In the genomic region with DNA sequence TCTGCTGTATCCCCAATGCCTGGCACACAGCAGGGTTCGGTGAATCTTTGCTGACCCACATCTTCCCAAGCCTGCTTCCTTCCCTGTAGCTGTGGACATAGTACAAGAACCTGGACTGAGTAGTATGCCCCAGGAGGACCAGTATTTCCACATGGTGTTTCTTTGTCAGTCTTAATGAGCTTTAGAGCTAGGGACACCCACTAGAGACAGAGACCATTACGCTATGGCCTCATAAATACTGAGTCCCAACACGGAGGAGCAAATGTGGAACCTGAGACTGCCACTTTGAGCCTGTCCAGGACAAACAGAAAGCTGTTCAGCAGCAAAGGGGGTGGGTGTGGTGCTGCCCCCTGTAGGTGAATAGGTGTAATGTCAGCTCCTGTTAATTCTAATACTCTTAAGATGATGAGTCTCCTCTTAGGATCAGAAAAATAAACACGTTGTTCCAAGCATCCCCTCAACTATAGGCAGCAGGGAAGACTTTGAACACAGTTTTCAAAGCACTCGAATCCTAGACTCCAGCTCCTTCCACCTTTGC, we compare ENCODE assay signal across 7 mouse cellular contexts. TPM values are rescaled to one million over a fixed set of nuclear protein-coding genes. Genes with fewer than 3 reads are reported as not detected.
DNase-seq lines count a peak whose midpoint lies in the region; ATAC-seq and TF ChIP-seq lines count a peak whose summit lies in the region.

No protein-coding gene starts in this region.

- H3K9me3 ChIP-seq in intestine, postnatal 0 days (ENCODE audit: control insufficient read depth), result no peaks in the 10 kb centered on the region
- H3K9me3 ChIP-seq in intestine, embryonic 15.5 days, result no peaks in the 10 kb centered on the region

- no peak overlapping the region for H3K4me2 ChIP-seq in intestine, postnatal 0 days (replicated peaks; ENCODE audit: low read depth)
- no peak overlapping the region for H3K4me2 ChIP-seq in intestine, embryonic 15.5 days (replicated peaks)

- no peaks in the 10 kb centered on the region for H3K36me3 ChIP-seq in intestine, postnatal 0 days (ENCODE audit: control insufficient read depth, insufficient read depth)
- H3K36me3 ChIP-seq in intestine, embryonic 15.5 days, result no peaks in the 10 kb centered on the region

- no peak overlapping the region for H3K9ac ChIP-seq in intestine, postnatal 0 days (ENCODE audit: low read depth, low read length)
- no peak overlapping the region for H3K9ac ChIP-seq in intestine, embryonic 15.5 days

- no peak for ATAC-seq in intestine, postnatal 0 days
- ATAC-seq in intestine, embryonic 15.5 days, result no peak
- ATAC-seq in activated CD4-positive, CD25-positive, alpha-beta regulatory T cell, adult 4 months, result no peak

- peak; percentile 82 for TF ChIP-seq CTCF in intestine, postnatal 0 days (IDR thresholded peaks at IDR 0.05; ENCODE audit: low read depth)

- no peaks in the 10 kb centered on the region for H3K4me1 ChIP-seq in intestine, postnatal 0 days (replicated peaks; ENCODE audit: control insufficient read depth, insufficient read depth, low read length)
- no peaks in the 10 kb centered on the region for H3K4me1 ChIP-seq in intestine, embryonic 15.5 days (replicated peaks)

- DNase-seq in CD4-positive helper T cell, adult 2 months (ENCODE audit: low read depth, low spot score), result peak; percentile 6
- DNase-seq in T-cell, adult 2 months (ENCODE audit: low spot score), result peak; percentile 18
- DNase-seq in lung, postnatal 25 days (ENCODE audit: low spot score), result peak; percentile 10
- DNase-seq in layer of hippocampus, adult 11-12 months (ENCODE audit: low spot score), result no peak

- 45% methylated on average over 5 of the region's 5 CpGs for whole genome bisulfite sequencing in intestine, postnatal 0 days
- 41% methylated on average over 5 of the region's 5 CpGs for WGBS in intestine, embryonic 15.5 days

- H3K27ac ChIP-seq in intestine, postnatal 0 days (ENCODE audit: low read depth, low read length), result no peak overlapping the region
- no peak overlapping the region for H3K27ac ChIP-seq in intestine, embryonic 15.5 days

- H3K4me3 ChIP-seq in intestine, postnatal 0 days (ENCODE audit: low read depth, low read length), result no peak overlapping the region
- H3K4me3 ChIP-seq in intestine, embryonic 15.5 days (replicated peaks), result no peak overlapping the region

- H3K27me3 ChIP-seq in intestine, postnatal 0 days (replicated peaks; ENCODE audit: control insufficient read depth, insufficient read depth, low read length), result no peaks in the 10 kb centered on the region
- no peaks in the 10 kb centered on the region for H3K27me3 ChIP-seq in intestine, embryonic 15.5 days (replicated peaks)

RNA-seq across cellular contexts. Expression of a gene that starts 44.4 kb away (rescaled TPM):
- 171 and 184 TPM in 2 replicates for polyA plus RNA-seq in intestine, postnatal 0 days (2015; fragmentation: Nextera tagmentation; extraction: Ambion mirVana)
- 635 TPM in 2 replicates for polyA plus RNA-seq in intestine, embryonic 15.5 days (2015; fragmentation: Nextera tagmentation; extraction: Ambion mirVana)
- 100 to 1,000 TPM; 136 to 209 TPM for polyA plus RNA-seq in activated CD4-positive, CD25-positive, alpha-beta regulatory T cell, adult 4 months (2017; shearing (Covaris generic))

RNA-seq across cellular contexts. Expression of a gene that starts 45.3 kb away (rescaled TPM):
- 1.2 and 1.4 TPM in 2 replicates for polyA plus RNA-seq in intestine, postnatal 0 days (2015; fragmentation: Nextera tagmentation; extraction: Ambion mirVana)
- 0.45 and 0.57 TPM in 2 replicates for polyA plus RNA-seq in intestine, embryonic 15.5 days (2015; fragmentation: Nextera tagmentation; extraction: Ambion mirVana)
- 1 to 10 TPM in 1 of 2 experiments, under 1 TPM in 1; 0.57 to 1.2 TPM for polyA plus RNA-seq in activated CD4-positive, CD25-positive, alpha-beta regulatory T cell, adult 4 months (2017; shearing (Covaris generic))
